Mouse (Mus musculus) CH12F3 (cell line): ENCODE data around the gene Csrp3.

ENCODE experiments used
- in situ Hi-C: fragments of 300-500 bp; cut with MboI; formaldehyde crosslinking; loops from 2 replicates; pipeline ENCODE4 v1.14.3; 2020; ENCODE audit warnings: low sequenced_read_pairs

Gene Csrp3

GRCm38 (mm10) chr7:48847820-48848650 lies at the start of gene Csrp3:
TSS of gene Csrp3 (minus strand) at chr7:48848033.
- in situ Hi-C loops = no loop called here

GRCm38 (mm10) chr7:48896051-48896450 lies 48.2 kb upstream of the Csrp3 start:
- in situ Hi-C loops = loop anchor here (25.0 kb wide), 1 partner anchor 216 kb away; no protein-coding TSS in a partner anchor

- in situ Hi-C loops = loop anchor here (25.0 kb wide), 1 partner anchor 217 kb away; no protein-coding TSS in a partner anchor
These were observed 47.6 kb upstream of the Csrp3 start for GRCm38 (mm10) chr7:48895475-48895874.

GRCm38 (mm10) chr7:48894763-48895162 lies 46.9 kb upstream of the Csrp3 start:
- in situ Hi-C loops = loop anchor here (25.0 kb wide), 1 partner anchor 218 kb away; no protein-coding TSS in a partner anchor

GRCm38 (mm10) chr7:48894152-48894551 lies 46.3 kb upstream of the Csrp3 start:
- in situ Hi-C loops = loop anchor here (25.0 kb wide), 1 partner anchor 218 kb away; no protein-coding TSS in a partner anchor

GRCm38 (mm10) chr7:48893093-48893492 lies 45.3 kb upstream of the Csrp3 start:
- in situ Hi-C loops = loop anchor here (25.0 kb wide), 1 partner anchor 219 kb away; no protein-coding TSS in a partner anchor

GRCm38 (mm10) chr7:48891029-48891428 lies 43.2 kb upstream of the Csrp3 start:
- in situ Hi-C loops = loop anchor here (25.0 kb wide), 1 partner anchor 221 kb away; no protein-coding TSS in a partner anchor

- in situ Hi-C loops = loop anchor here (25.0 kb wide), 1 partner anchor 224 kb away; no protein-coding TSS in a partner anchor
These were observed 40.9 kb upstream of the Csrp3 start for GRCm38 (mm10) chr7:48888751-48889150.

- in situ Hi-C loops = loop anchor here (25.0 kb wide), 1 partner anchor 224 kb away; no protein-coding TSS in a partner anchor
These were observed 40.1 kb upstream of the Csrp3 start for GRCm38 (mm10) chr7:48887973-48888372.

- in situ Hi-C loops = loop anchor here (25.0 kb wide), 1 partner anchor 228 kb away; no protein-coding TSS in a partner anchor
These were observed 36.4 kb upstream of the Csrp3 start for GRCm38 (mm10) chr7:48884266-48884611.

GRCm38 (mm10) chr7:48883525-48884265 lies 35.9 kb upstream of the Csrp3 start:
- in situ Hi-C loops = loop anchor here (25.0 kb wide), 1 partner anchor 229 kb away; no protein-coding TSS in a partner anchor

GRCm38 (mm10) chr7:48881971-48882609 lies 34.3 kb upstream of the Csrp3 start:
- in situ Hi-C loops = loop anchor here (25.0 kb wide), 1 partner anchor 230 kb away; no protein-coding TSS in a partner anchor

GRCm38 (mm10) chr7:48881486-48881885 lies 33.7 kb upstream of the Csrp3 start, which contains the start of gene E2f8:
TSS of gene E2f8 (minus strand) at chr7:48881596.
- in situ Hi-C loops = loop anchor here (25.0 kb wide), 1 partner anchor 231 kb away; no protein-coding TSS in a partner anchor

- in situ Hi-C loops = loop anchor here (25.0 kb wide), 1 partner anchor 231 kb away; no protein-coding TSS in a partner anchor
These were observed 33.0 kb upstream of the Csrp3 start for GRCm38 (mm10) chr7:48880591-48881481.

- in situ Hi-C loops = loop anchor here (25.0 kb wide), 1 partner anchor 233 kb away; no protein-coding TSS in a partner anchor
These were observed 31.7 kb upstream of the Csrp3 start for GRCm38 (mm10) chr7:48879574-48879973.

GRCm38 (mm10) chr7:48877786-48878390 lies 30.1 kb upstream of the Csrp3 start:
- in situ Hi-C loops = loop anchor here (25.0 kb wide), 1 partner anchor 234 kb away; no protein-coding TSS in a partner anchor

GRCm38 (mm10) chr7:48876526-48876925 lies 28.7 kb upstream of the Csrp3 start:
- in situ Hi-C loops = loop anchor here (25.0 kb wide), 1 partner anchor 236 kb away; no protein-coding TSS in a partner anchor

- in situ Hi-C loops = loop anchor here (25.0 kb wide), 1 partner anchor 237 kb away; no protein-coding TSS in a partner anchor
These were observed 27.3 kb upstream of the Csrp3 start for GRCm38 (mm10) chr7:48875096-48875495.

- in situ Hi-C loops = no loop called here
These were observed 23.5 kb upstream of the Csrp3 start for GRCm38 (mm10) chr7:48871292-48871691.
